Mouse (Mus musculus) left cerebral cortex, adult 2 months (tissue): ENCODE results near the gene Mettl26. TPM values are rescaled to one million over a fixed set of nuclear protein-coding genes. Genes with fewer than 3 reads are reported as not detected.

Experiments
- DNase-seq, 2 experiments: peaks; one replicate each; pipeline ENCODE4 v3.0.0; 2021 to 2022; ENCODE audit warnings: low spot score in 2 of 2, mixed read lengths in 1 of 2; ENCODE audit errors: extremely low spot score in 1 of 2
- H3K27ac ChIP-seq: fragments of 200-600 bp; 2 replicates; pipeline ENCODE4 v1.8.1; 2022
- H3K4me3 ChIP-seq: fragments of 200-600 bp; 2 replicates; pipeline ENCODE4 v1.8.1; 2022
- CTCF ChIP-seq: fragments of 200-600 bp; IDR thresholded peaks from 2 replicates; pipeline ENCODE4 v1.8.1; 2022; ENCODE audit warnings: antibody characterized with exemption, mild to moderate bottlenecking, moderate library complexity
- intact Hi-C: fragments of 180-260 bp; cut with DNase I; formaldehyde crosslinking; loops from one replicate; pipeline ENCODE4 v1.15.1; 2025
- total RNA-seq, 2 experiments: library from RNA; stranded (reverse); gene quantifications; 2 replicates each; pipeline ENCODE4 v1.2.3; 2021

The Mettl26 gene
- total RNA-seq, 2 experiments from 2014 or later = 37.8 to 38.1 TPM

DNA sequence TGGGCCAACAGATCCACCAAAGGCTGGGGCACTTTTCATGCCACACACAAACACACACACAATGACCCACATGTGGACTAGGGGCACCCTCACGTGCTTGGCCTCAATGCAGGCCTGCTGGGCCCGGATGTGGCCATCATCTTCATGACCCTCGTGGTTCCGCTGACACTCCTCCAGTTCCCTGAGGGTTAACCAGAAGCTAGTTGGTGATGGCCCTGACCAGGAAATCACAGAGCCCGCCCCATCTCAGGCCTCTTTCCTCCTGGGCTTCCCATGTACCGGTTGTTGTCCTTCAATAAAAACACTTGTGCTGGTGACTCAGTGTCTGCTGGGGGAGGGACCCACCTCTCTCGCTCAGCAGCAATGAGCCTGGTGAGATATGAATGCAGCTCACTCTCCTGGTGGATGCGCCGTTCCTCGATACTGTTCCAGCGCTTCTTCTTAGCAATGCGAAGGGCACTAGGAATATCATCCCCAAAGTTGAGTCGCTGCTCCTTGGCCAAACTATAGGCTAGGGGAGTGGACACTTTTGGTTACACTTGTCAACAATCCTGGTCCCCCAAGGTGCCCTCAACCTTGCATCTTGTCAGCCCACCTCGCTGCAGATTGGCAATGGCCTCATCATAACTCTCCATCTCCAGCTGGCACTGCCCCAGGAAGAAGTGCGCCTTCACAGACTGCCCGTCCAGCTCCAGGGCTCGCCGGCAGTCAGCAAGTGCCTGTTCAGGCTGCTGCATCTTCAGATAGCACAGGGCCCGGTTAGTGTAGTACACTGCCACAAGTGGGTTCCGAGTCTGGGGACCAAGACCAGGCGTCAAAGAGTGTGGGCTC, 43.2 kb upstream of the Mettl26 start:
- DNase-seq = no peak
- Histone ChIP-seq H3K4me3 (peak overlapping the region; percentile 72), H3K27ac (peak overlapping the region; percentile 99)
- TF ChIP-seq CTCF = no peak
- intact Hi-C loops = no loop called here

DNA sequence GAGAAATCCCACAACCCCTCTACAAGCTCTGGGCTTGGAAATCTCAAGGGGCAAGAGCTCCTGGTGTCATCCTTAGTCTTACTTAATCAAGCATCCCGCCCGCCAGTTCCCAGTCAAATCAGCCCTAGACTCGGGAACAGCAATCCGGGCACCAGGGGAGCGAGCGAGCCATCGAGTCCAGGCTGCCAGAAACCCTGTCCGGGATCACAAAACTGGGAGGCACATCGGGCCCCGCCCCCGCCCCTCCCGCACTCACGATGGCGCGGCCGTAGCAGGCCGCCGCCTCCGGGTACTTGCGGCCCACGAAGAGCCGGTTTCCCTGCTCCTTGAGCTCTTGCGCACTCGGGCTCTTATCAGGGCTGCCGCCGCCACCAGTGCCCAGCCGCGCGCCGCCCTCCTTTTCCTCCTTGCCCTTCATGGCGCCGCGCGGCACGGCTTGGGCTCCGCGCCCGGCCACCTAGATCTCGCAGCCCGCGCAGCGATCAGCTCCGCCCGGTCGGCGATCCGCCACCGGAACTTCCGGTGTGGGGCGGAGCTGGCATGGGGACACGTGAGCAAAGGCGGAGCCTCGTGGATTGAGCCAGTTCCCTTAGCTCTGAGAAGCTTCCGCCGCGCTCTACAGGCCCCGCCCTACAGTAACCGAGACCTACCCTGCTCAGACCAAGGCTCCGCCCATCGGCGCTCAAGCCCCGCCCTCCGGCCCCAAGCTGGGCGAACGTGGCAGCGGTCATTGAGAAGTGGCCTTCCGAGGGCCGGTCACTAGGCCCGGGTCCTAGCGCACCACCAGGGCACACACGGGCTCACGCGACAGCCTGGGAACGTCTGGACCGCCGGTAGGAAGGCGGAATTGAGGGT, 42.2 kb upstream of the Mettl26 start:
- TF ChIP-seq CTCF = no peak
- Histone ChIP-seq H3K4me3 (peak overlapping the region; percentile 72), H3K27ac (peak overlapping the region; percentile 99)
- peak; percentile 97 to 98 for DNase-seq
- intact Hi-C loops = no loop called here

GRCm38 (mm10) chr17:25833291-25833663, 41.6 kb upstream of the Mettl26 start, which contains the start of gene Stub1:
Gene Stub1, minus strand, starts transcription at chr17:25833404.
- Histone ChIP-seq H3K4me3 (peak within 1 kb of the TSS; percentile 72), H3K27ac (peak within 1 kb of the TSS; percentile 99)
- TF ChIP-seq CTCF = no peak
- DNase-seq = peak; percentile 79 to 80
- intact Hi-C loops = no loop called here

- Histone ChIP-seq H3K27ac (peak overlapping the region; percentile 99), H3K4me3 (peak overlapping the region; percentile 72)
- no peak for TF ChIP-seq CTCF
- no peak for DNase-seq
- intact Hi-C loops = no loop called here
Measured at GRCm38 (mm10) chr17:25833961-25834594, 40.8 kb upstream of the Mettl26 start.

- no peak overlapping the region; the same call in 1 of the 2 replicates for H3K27ac ChIP-seq
- no peak for DNase-seq
- no peak for TF ChIP-seq CTCF
- peak overlapping the region; percentile 72 for H3K4me3 ChIP-seq
- intact Hi-C loops = no loop called here
Measured at GRCm38 (mm10) chr17:25834595-25835222, 40.2 kb upstream of the Mettl26 start.

- Histone ChIP-seq H3K4me3 (no peak overlapping the region), H3K27ac (no peak overlapping the region)
Measured at GRCm38 (mm10) chr17:25835301-25835700, 39.6 kb upstream of the Mettl26 start.

DNA sequence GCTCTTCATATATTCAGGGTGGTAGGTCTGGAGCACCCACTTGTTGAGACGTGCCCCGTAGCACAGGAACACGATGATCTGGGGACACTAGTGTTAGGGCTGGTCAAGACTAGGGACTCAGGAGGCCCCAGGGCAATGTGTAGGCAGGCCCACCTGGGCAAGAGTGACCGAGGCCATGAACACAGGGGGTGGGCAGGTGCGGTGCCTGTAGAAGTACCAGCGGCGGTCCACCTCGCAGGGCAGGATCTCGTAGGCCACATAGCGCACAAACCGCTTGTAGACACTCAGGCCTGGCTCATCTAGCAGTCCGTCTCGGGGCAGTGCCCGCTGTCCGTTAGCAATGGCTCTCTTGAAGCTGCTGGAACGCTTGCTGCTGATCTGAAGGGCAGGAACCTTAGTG, 39.1 kb upstream of the Mettl26 start:
- H3K27ac ChIP-seq = peak overlapping the region; percentile 96
- H3K4me3 ChIP-seq = peak overlapping the region; percentile 66
- no peak for TF ChIP-seq CTCF
- no peak for DNase-seq
- intact Hi-C loops = no loop called here

More at GRCm38 (mm10) chr17:25835301-25835700, 39.6 kb upstream of the Mettl26 start:
- intact Hi-C loops = no loop called here
- no peak for TF ChIP-seq CTCF
- DNase-seq = no peak

DNA sequence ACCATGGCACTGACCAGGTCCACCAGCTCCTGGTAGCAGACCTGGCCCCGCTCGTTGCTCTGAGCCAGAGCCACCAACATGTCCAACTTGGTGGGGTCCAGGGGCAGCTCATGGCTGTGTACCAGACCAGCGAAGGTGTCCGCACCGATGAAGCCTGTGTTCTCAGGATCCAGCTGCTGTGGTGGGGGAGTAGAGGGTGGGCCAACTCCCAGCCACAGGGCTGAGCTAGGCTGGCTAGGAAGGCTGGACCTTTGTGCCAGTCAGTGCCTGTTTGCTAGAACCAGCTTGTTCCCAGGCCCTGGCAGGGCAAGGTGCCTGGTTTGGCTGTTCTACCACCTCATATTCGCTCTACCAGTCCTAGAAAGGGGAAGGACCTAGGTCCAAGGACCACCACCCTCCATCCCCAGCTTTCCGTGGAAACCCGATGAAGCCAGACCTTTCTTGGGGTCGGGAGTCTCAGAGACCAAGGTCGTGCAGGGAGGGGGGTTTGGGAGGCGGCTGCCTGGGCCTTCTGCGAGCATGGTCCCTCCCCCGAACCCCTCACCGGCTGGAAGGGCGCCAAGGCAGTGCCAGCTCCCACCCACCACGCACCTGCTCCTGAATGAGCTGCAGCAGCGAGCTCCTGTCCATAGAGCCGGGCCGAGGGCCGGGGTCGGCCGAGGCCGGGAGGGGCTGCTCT, 38.3 kb upstream of the Mettl26 start:
- no peak for DNase-seq
- peak overlapping the region; percentile 66 for H3K4me3 ChIP-seq
- peak overlapping the region; percentile 96 for H3K27ac ChIP-seq
- no peak for TF ChIP-seq CTCF
- intact Hi-C loops = no loop called here

DNA sequence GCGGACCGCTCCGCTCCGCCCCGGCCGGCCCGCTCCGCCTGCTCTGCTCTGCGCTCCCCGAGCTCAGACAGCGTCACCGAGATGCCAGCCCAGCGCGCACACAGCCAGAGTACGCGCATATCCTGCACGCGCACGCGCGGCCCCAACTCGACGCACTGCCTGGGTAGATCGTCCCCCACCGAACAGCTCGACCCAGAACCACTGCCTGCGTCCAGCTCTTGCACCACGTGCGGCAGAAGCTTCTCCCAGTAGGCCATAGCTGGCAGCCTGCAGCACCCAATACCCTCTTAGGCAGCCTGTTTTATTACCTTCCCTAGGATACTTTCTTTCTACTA, 37.8 kb upstream of the Mettl26 start, which contains the start of gene Rhbdl1:
Gene Rhbdl1 (minus strand): TSS at position 220 of the 335 bp plus-strand sequence.
- TF ChIP-seq CTCF = no peak
- peak; percentile 83 to 85 for DNase-seq
- Histone ChIP-seq H3K4me3 (peak within 1 kb of the TSS; percentile 66), H3K27ac (peak within 1 kb of the TSS; percentile 96)
- intact Hi-C loops = no loop called here

DNA sequence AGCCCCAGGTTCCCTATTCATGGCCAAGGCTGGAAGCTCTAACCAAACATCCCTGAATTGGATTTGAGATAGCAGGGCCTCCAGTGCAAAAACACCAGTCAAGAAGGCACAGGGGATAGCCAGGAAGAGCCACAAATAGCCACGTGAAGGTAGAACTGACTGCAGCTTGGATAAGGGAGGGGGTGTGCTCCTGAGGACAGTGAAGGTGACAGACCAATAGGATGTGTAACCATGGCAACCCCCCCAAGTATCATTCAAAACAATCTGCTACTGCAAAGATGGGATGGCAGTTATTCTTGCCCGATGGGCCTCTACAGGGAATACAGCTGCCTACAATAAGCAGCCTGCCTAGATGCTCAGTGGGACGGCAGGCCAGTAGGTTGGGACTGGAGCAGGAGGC, 37.3 kb upstream of the Mettl26 start:
- Histone ChIP-seq H3K27ac (peak overlapping the region; percentile 96), H3K4me3 (no peak overlapping the region)
- intact Hi-C loops = no loop called here
- TF ChIP-seq CTCF = no peak
- no peak for DNase-seq

DNA sequence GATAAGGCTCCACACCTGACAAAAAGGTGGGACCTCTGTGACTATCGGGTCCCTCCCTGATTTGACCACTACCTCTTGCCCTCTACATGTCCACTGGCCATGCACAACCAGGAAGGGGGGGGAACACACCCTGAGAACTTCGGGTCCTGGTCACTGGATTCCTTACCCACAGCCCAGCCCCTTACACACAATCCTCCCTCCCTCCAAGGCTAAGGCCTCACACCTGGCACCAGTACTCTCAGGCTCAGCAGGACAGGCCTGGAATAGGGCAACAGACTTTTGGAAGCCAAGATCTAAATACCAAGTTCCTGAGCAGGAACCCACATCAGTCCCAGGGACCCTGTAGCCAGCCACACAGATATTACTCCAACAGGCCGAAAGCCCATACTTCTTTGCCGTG, 36.0 kb upstream of the Mettl26 start:
- intact Hi-C loops = no loop called here
- Histone ChIP-seq H3K4me3 (no peak overlapping the region), H3K27ac (no peak overlapping the region)
- no peak for TF ChIP-seq CTCF
- DNase-seq = no peak
